Mouse (Mus musculus) hindbrain, postnatal 0 days (tissue): ENCODE measurements around the gene Tmem208. TPM values are rescaled to one million over a fixed set of nuclear protein-coding genes. Genes with fewer than 3 reads are reported as not detected.
A peak's percentile ranks its signal among the peaks of the same experiment; 100 is the strongest.

ENCODE experiments used
- ATAC-seq: fragments of 200-750 bp; cut with Nextera tagmentation; 2 replicates; pipeline ENCODE4 v1.8.0; 2017; ENCODE audit warnings: mild to moderate bottlenecking, moderate TSS enrichment, moderate library complexity
- DNase-seq: peaks from one replicate; pipeline ENCODE4 v3.0.0-alpha.2; 2015; ENCODE audit warnings: low spot score
- H3K27ac ChIP-seq: fragments of 300-500 bp; sonication (generic); 2 replicates; pipeline ENCODE4 v1.5.1; 2014; ENCODE audit warnings: mild to moderate bottlenecking
- H3K27me3 ChIP-seq: fragments of 300-500 bp; sonication (generic); 2 replicates; pipeline ENCODE4 v1.6.1; 2014; ENCODE audit warnings: low read length, mixed read lengths; ENCODE audit not compliant: insufficient read depth
- H3K36me3 ChIP-seq: fragments of 300-500 bp; sonication (generic); 2 replicates; pipeline ENCODE4 v1.6.1; 2014; ENCODE audit warnings: low read length, mixed read lengths; ENCODE audit not compliant: insufficient read depth
- H3K4me1 ChIP-seq: fragments of 300-500 bp; sonication (generic); 2 replicates; pipeline ENCODE4 v1.6.1; 2014; ENCODE audit warnings: antibody characterized with exemption, low read length, mixed read lengths; ENCODE audit not compliant: insufficient read depth
- H3K4me2 ChIP-seq: fragments of 300-500 bp; sonication (generic); 2 replicates; pipeline ENCODE4 v1.6.1; 2014; ENCODE audit warnings: low read depth, mild to moderate bottlenecking, low read length, moderate library complexity, mixed read lengths
- H3K4me3 ChIP-seq: fragments of 300-500 bp; sonication (generic); 2 replicates; pipeline ENCODE4 v1.5.1; 2014; ENCODE audit warnings: low read length
- H3K9ac ChIP-seq: fragments of 300-500 bp; sonication (generic); replicated peaks from 2 replicates; pipeline ENCODE4 v1.6.1; 2014; ENCODE audit warnings: mild to moderate bottlenecking, low read length, moderate library complexity, mixed read lengths
- H3K9me3 ChIP-seq: fragments of 300-500 bp; sonication (generic); 2 replicates; pipeline ENCODE4 v1.6.1; 2016; ENCODE audit warnings: low read length, mixed read lengths
- CTCF ChIP-seq: IDR thresholded peaks from 2 replicates; pipeline ENCODE4 v1.5.1; 2016; ENCODE audit warnings: antibody characterized with exemption, control low read depth, low read depth
- WGBS: fragments of 180-500 bp; shearing (Covaris S2); extraction: QIAGEN DNeasy Blood & Tissue Kit; methylation state at CpG from one replicate; pipeline ENCODE4 v1.1.7; 2014; 5-methylcytosine and 5-hydroxymethylcytosine counted together
- polyA plus RNA-seq: library from polyadenylated mRNA; unstranded; fragments of >200 nt; fragmentation: Nextera tagmentation; extraction: Ambion mirVana; gene quantifications from 2 replicates; pipeline ENCODE4 v1.2.1, GENCODE M21; 2015
- total RNA-seq: library from RNA; depleted of rRNA; stranded (reverse); fragments of >200 nt; gene quantifications from 2 replicates; pipeline ENCODE4 v1.2.3, GENCODE M21; 2014

Tmem208 gene
- total and polyA plus RNA-seq, 2 experiments from 2014 or later = 101 to 138 TPM

GRCm38 (mm10) chr8:105350186-105350585, 24.0 kb downstream of the Tmem208 start:
- no peaks in the 10 kb centered on the region; the same call in 1 of the 2 replicates for H3K36me3 ChIP-seq
- H3K9ac ChIP-seq = peak overlapping the region; percentile 77; the same call in 1 of the 2 replicates
- 28% methylated on average over 7 of the region's 7 CpGs for WGBS
- H3K4me1 ChIP-seq = peaks cover 15% of the 10 kb centered on the region
- peak overlapping the region; percentile 100 for H3K4me2 ChIP-seq
- ATAC-seq (no peak), DNase-seq (peak; percentile 43)
- no peaks in the 10 kb centered on the region for H3K9me3 ChIP-seq
- peak overlapping the region; percentile 77 for H3K4me3 ChIP-seq
- no peak for TF ChIP-seq CTCF
- no peaks in the 10 kb centered on the region for H3K27me3 ChIP-seq
- H3K27ac ChIP-seq = peak overlapping the region; percentile 83; the same call in 1 of the 2 replicates

- DNase-seq (no peak), ATAC-seq (no peak)
- Histone ChIP-seq H3K36me3 (peaks cover 7% of the 10 kb centered on the region), H3K9me3 (no peaks in the 10 kb centered on the region), H3K4me1 (peaks cover 9% of the 10 kb centered on the region; the same call in 1 of the 2 replicates), H3K27me3 (no peaks in the 10 kb centered on the region), H3K27ac (no peak overlapping the region), H3K9ac (no peak overlapping the region), H3K4me2 (no peak overlapping the region), H3K4me3 (no peak overlapping the region)
- WGBS = 52% methylated on average over 8 of the region's 8 CpGs
- TF ChIP-seq CTCF = no peak
These were observed 27.5 kb downstream of the Tmem208 start for GRCm38 (mm10) chr8:105353583-105354135.

- Histone ChIP-seq H3K27me3 (no peaks in the 10 kb centered on the region), H3K4me1 (peaks cover 9% of the 10 kb centered on the region; the same call in 1 of the 2 replicates), H3K4me3 (no peak overlapping the region), H3K4me2 (no peak overlapping the region), H3K36me3 (peaks cover 7% of the 10 kb centered on the region), H3K9me3 (no peaks in the 10 kb centered on the region), H3K9ac (no peak overlapping the region), H3K27ac (no peak overlapping the region)
- DNase-seq (no peak), ATAC-seq (no peak)
- 91% methylated on average over 4 of the region's 4 CpGs for WGBS
- TF ChIP-seq CTCF = no peak
These were observed 28.4 kb downstream of the Tmem208 start for GRCm38 (mm10) chr8:105354549-105354948.

GRCm38 (mm10) chr8:105355179-105356024, 29.2 kb downstream of the Tmem208 start:
- no peak for ATAC-seq
- H3K27ac ChIP-seq = no peak overlapping the region
- no peaks in the 10 kb centered on the region for H3K9me3 ChIP-seq
- no peaks in the 10 kb centered on the region for H3K27me3 ChIP-seq
- H3K9ac ChIP-seq = no peak overlapping the region
- H3K4me3 ChIP-seq = no peak overlapping the region
- DNase-seq = no peak
- peaks cover 7% of the 10 kb centered on the region for H3K36me3 ChIP-seq
- 58% methylated on average over 26 of the region's 26 CpGs for WGBS
- H3K4me2 ChIP-seq = no peak overlapping the region
- no peak for TF ChIP-seq CTCF
- peaks cover 3% of the 10 kb centered on the region; the same call in 1 of the 2 replicates for H3K4me1 ChIP-seq

GRCm38 (mm10) chr8:105356681-105357080, 30.5 kb downstream of the Tmem208 start:
- 89% methylated on average over 14 of the region's 14 CpGs for WGBS
- Histone ChIP-seq H3K4me3 (no peak overlapping the region), H3K27ac (no peak overlapping the region), H3K4me1 (no peaks in the 10 kb centered on the region), H3K4me2 (no peak overlapping the region), H3K36me3 (peaks cover 7% of the 10 kb centered on the region), H3K27me3 (no peaks in the 10 kb centered on the region), H3K9ac (no peak overlapping the region), H3K9me3 (no peaks in the 10 kb centered on the region)
- ATAC-seq (no peak), DNase-seq (no peak)
- no peak for TF ChIP-seq CTCF

GRCm38 (mm10) chr8:105359208-105359607, 33.1 kb downstream of the Tmem208 start:
- no peak overlapping the region for H3K4me3 ChIP-seq
- WGBS = 64% methylated on average over 15 of the region's 15 CpGs
- H3K4me2 ChIP-seq = no peak overlapping the region
- ATAC-seq (peak; percentile 31; the same call in 1 of the 2 replicates), DNase-seq (no peak)
- peaks cover 11% of the 10 kb centered on the region for H3K36me3 ChIP-seq
- TF ChIP-seq CTCF = no peak
- no peaks in the 10 kb centered on the region for H3K9me3 ChIP-seq
- no peaks in the 10 kb centered on the region for H3K27me3 ChIP-seq
- no peak overlapping the region for H3K9ac ChIP-seq
- no peaks in the 10 kb centered on the region for H3K4me1 ChIP-seq
- H3K27ac ChIP-seq = no peak overlapping the region
